Mouse (Mus musculus): Measurements from ENCODE around the gene Fkbp9.

DNA sequence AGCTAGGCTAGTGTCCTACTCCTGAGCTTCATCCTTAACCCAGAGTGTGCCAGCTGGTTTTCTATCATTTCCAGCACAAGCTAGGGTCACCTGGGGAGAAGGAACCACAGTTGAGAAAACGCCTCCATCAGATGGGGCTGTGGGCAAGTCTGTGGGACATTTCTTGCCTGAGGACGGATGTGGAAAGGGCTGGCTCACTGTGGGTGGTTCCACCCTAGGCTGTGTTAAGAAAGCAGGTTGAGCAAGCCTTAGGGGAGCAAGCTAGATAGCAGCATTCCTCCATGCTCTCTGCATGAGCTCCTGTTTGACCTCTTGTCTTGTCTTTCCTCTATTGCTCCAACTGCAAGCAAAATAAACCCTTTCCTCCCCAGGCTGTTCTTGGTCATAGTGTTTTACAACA lies 58.9 kb downstream of the Fkbp9 start:
- TF ChIP-seq HCFC1 (IDR thresholded peaks at IDR 0.05; ENCODE audit: borderline replicate concordance, insufficient read depth, low read length) (no peak), ZC3H11A (IDR thresholded peaks at IDR 0.05; ENCODE audit: borderline replicate concordance, low read depth, low read length) (no peak), MAFK (IDR thresholded peaks at IDR 0.05; ENCODE audit: insufficient read depth, low read depth, low read length) (no peak)

Measured in ES-E14 (cell line).